Mouse (Mus musculus): Measurements from ENCODE around the gene Chd2. TPM values are rescaled to one million over a fixed set of nuclear protein-coding genes. Genes with fewer than 3 reads are reported as not detected.
"Not testable (repeated sequence)": the region's sequence is repeated elsewhere in the genome, so short reads cannot be mapped to it uniquely, and the experiment has no call there.

Chd2 gene
- polyA plus RNA-seq, 1 experiment from 2014 or later, result 47.8 TPM

DNA sequence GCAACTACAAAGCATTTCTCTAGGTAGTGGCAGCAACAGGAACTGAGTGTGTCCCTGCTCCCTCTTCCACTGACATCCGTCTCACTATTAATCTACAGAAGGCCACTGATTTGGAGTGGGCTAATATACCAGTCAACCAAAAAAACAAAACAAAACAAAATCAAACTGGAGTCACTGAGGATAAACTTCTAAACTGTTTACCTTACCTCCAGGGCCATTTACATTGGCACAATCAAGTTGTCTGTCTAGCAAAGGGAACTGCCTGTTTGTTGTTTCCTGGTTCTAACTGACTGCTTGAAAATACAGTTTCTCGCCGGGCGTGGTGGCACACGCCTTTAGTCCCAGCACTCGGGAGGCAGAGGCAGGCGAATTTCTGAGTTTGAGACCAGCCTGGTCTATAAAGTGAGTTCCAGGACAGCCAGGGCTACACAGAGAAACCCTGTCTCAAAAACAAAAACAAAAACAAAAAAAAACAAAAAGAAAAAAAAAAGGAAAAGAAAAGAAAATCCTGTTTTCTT lies 13.2 kb downstream of the Chd2 start:
- not testable (repeated sequence) for ATAC-seq (replicated peaks; ENCODE audit: insufficient number of reproducible peaks, low FRiP score, low TSS enrichment, low read depth); DNase-seq (ENCODE audit: low spot score); H3K9ac ChIP-seq (replicated peaks; ENCODE audit: low read length); H3K4me1 ChIP-seq (ENCODE audit: control insufficient read depth, insufficient read depth, low read length); H3K27ac ChIP-seq (replicated peaks; ENCODE audit: low read depth, low read length); H3K4me2 ChIP-seq (ENCODE audit: low read depth, low read length); H3K9me3 ChIP-seq (replicated peaks; ENCODE audit: control insufficient read depth, low read length); H3K4me3 ChIP-seq (ENCODE audit: low read depth, low read length); H3K36me3 ChIP-seq (replicated peaks; ENCODE audit: control insufficient read depth, insufficient read depth, low read depth, low read length); H3K27me3 ChIP-seq (ENCODE audit: control insufficient read depth, insufficient read depth, low read length)
- WGBS, result 93% methylated on average over 7 of the region's 7 CpGs

DNA sequence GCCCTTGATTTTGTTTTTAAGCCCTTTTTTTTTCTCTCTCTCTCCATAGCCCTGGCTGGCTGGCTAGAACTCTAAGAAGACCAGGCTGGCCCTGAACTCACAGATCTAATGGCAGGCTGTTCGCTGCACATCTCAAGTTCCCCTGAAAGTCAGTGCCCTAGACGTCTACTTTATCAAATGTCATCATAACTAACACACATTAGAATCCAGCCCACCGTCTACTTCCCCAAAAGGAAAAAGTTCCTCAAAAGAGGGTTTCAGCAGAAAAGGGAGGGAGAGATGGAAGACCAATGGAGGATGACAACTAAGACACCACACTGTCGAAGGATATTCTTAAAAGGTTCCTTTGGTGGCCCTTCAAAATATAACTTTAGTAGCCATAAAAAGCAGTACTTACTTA lies 14.4 kb downstream of the Chd2 start:
- Histone ChIP-seq H3K4me3 (ENCODE audit: low read depth, low read length) (no peak overlapping the region), H3K9me3 (replicated peaks; ENCODE audit: control insufficient read depth, low read length) (no peaks in the 10 kb centered on the region), H3K27ac (replicated peaks; ENCODE audit: low read depth, low read length) (no peak overlapping the region), H3K4me2 (ENCODE audit: low read depth, low read length) (no peak overlapping the region), H3K4me1 (ENCODE audit: control insufficient read depth, insufficient read depth, low read length) (no peaks in the 10 kb centered on the region), H3K27me3 (ENCODE audit: control insufficient read depth, insufficient read depth, low read length) (no peaks in the 10 kb centered on the region), H3K36me3 (replicated peaks; ENCODE audit: control insufficient read depth, insufficient read depth, low read depth, low read length) (no peaks in the 10 kb centered on the region), H3K9ac (replicated peaks; ENCODE audit: low read length) (no peak overlapping the region)
- ATAC-seq (replicated peaks; ENCODE audit: insufficient number of reproducible peaks, low FRiP score, low TSS enrichment, low read depth) (no peak), DNase-seq (ENCODE audit: low spot score) (no peak)
- WGBS, result 85% methylated on average over 4 of the region's 4 CpGs

DNA sequence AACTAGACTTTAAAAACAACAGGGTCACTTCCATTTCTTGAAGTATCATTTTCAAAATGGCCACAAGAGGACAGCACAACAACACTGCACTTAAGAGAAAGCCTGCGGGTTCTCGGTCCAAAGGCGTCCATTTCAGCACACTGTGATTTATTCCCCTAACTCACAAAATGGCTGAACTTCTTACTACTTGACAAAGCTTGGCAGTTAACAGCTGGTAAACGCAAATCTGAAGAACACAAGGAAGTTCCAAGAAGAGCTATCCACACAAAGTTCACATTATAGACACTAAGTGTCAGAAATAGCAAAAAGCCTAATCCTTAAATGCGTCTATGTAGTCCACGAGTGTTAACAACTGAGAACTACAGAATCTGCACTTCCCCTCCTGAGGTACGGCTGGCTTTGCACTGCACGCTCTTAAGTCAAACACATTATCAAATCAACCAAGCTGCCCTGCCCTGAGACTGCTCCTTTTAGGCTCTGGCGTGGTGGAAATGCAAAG lies 17.1 kb downstream of the Chd2 start:
- no peaks in the 10 kb centered on the region for H3K36me3 ChIP-seq (replicated peaks; ENCODE audit: control insufficient read depth, insufficient read depth, low read depth, low read length)
- no peak overlapping the region for H3K4me2 ChIP-seq (ENCODE audit: low read depth, low read length)
- H3K27ac ChIP-seq (replicated peaks; ENCODE audit: low read depth, low read length), result peak overlapping the region; percentile 57; the same call in 1 of the 2 replicates
- DNase-seq (ENCODE audit: low spot score) (peak; percentile 83), ATAC-seq (replicated peaks; ENCODE audit: insufficient number of reproducible peaks, low FRiP score, low TSS enrichment, low read depth) (peak; percentile 54; the same call in 1 of the 2 replicates)
- no peaks in the 10 kb centered on the region for H3K4me1 ChIP-seq (ENCODE audit: control insufficient read depth, insufficient read depth, low read length)
- H3K4me3 ChIP-seq (ENCODE audit: low read depth, low read length), result no peak overlapping the region
- H3K9me3 ChIP-seq (replicated peaks; ENCODE audit: control insufficient read depth, low read length), result no peaks in the 10 kb centered on the region
- no peak overlapping the region for H3K9ac ChIP-seq (replicated peaks; ENCODE audit: low read length)
- 47% methylated on average over 9 of the region's 9 CpGs for WGBS
- H3K27me3 ChIP-seq (ENCODE audit: control insufficient read depth, insufficient read depth, low read length), result no peaks in the 10 kb centered on the region

DNA sequence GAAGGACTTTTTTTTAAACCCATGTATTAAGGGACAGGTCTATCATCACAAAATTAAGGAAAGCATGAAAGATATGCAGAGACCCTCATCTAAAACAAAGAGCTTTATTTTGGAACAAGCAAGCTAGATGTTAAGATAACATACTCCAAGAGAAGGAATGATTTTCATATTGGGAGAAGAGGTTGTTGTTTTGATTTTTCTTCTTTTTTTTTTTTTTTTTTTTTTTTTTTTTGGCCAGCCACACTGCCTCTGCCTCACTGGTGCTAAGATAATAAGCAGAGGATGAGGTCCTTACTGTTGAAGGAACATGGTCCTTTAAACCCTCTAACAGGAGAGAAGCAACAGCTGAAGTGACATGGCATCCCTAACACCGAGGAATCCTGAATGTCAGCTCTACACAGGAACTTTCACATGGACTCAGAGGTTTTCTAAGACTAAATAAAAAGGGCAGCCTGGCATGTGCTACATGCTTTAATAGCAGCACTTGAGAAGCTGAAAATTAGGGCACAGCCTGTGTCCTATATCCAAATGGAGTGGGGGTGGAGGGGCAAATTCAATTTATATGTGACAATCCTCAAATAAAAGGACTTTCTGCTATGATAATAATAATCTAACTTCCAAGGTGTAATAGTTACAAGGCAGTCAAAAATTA lies 17.9 kb downstream of the Chd2 start:
- no peaks in the 10 kb centered on the region for H3K27me3 ChIP-seq (ENCODE audit: control insufficient read depth, insufficient read depth, low read length)
- 79% methylated on average over 1 of the region's 1 CpGs for WGBS
- no peaks in the 10 kb centered on the region for H3K9me3 ChIP-seq (replicated peaks; ENCODE audit: control insufficient read depth, low read length)
- no peaks in the 10 kb centered on the region for H3K4me1 ChIP-seq (ENCODE audit: control insufficient read depth, insufficient read depth, low read length)
- ATAC-seq (replicated peaks; ENCODE audit: insufficient number of reproducible peaks, low FRiP score, low TSS enrichment, low read depth) (no peak), DNase-seq (ENCODE audit: low spot score) (no peak)
- no peak overlapping the region for H3K27ac ChIP-seq (replicated peaks; ENCODE audit: low read depth, low read length)
- no peak overlapping the region for H3K4me2 ChIP-seq (ENCODE audit: low read depth, low read length)
- no peaks in the 10 kb centered on the region; the same call in 1 of the 2 replicates for H3K36me3 ChIP-seq (replicated peaks; ENCODE audit: control insufficient read depth, insufficient read depth, low read depth, low read length)
- H3K9ac ChIP-seq (replicated peaks; ENCODE audit: low read length), result no peak overlapping the region
- H3K4me3 ChIP-seq (ENCODE audit: low read depth, low read length), result no peak overlapping the region

DNA sequence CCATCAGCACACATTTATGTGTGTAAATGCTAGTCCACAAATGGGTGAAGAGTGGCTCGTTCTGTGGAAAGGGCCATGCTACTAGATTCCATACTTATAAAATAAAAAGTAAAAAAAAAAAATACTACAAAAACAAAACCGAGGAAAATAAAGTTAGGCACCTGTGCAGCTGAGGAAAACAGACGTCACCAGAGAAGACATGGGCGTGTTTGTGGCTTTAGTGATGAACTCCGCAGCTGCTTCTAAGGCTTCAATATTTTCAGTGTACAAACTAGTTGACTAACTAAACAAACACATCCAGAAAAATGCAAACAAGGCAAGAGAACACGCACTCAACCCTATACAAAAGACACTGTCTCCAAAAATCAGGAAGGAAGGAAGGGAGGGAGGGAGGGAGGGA lies 18.4 kb downstream of the Chd2 start:
- H3K27ac ChIP-seq (replicated peaks; ENCODE audit: low read depth, low read length), result no peak overlapping the region
- H3K9me3 ChIP-seq (replicated peaks; ENCODE audit: control insufficient read depth, low read length), result no peaks in the 10 kb centered on the region
- H3K4me3 ChIP-seq (ENCODE audit: low read depth, low read length), result no peak overlapping the region
- no peak for DNase-seq (ENCODE audit: low spot score)
- no peaks in the 10 kb centered on the region for H3K4me1 ChIP-seq (ENCODE audit: control insufficient read depth, insufficient read depth, low read length)
- 93% methylated on average over 6 of the region's 6 CpGs for WGBS
- no peak for ATAC-seq (replicated peaks; ENCODE audit: insufficient number of reproducible peaks, low FRiP score, low TSS enrichment, low read depth)
- no peaks in the 10 kb centered on the region for H3K27me3 ChIP-seq (ENCODE audit: control insufficient read depth, insufficient read depth, low read length)
- no peak overlapping the region for H3K9ac ChIP-seq (replicated peaks; ENCODE audit: low read length)
- no peak overlapping the region for H3K4me2 ChIP-seq (ENCODE audit: low read depth, low read length)
- H3K36me3 ChIP-seq (replicated peaks; ENCODE audit: control insufficient read depth, insufficient read depth, low read depth, low read length), result no peaks in the 10 kb centered on the region; the same call in 1 of the 2 replicates

DNA sequence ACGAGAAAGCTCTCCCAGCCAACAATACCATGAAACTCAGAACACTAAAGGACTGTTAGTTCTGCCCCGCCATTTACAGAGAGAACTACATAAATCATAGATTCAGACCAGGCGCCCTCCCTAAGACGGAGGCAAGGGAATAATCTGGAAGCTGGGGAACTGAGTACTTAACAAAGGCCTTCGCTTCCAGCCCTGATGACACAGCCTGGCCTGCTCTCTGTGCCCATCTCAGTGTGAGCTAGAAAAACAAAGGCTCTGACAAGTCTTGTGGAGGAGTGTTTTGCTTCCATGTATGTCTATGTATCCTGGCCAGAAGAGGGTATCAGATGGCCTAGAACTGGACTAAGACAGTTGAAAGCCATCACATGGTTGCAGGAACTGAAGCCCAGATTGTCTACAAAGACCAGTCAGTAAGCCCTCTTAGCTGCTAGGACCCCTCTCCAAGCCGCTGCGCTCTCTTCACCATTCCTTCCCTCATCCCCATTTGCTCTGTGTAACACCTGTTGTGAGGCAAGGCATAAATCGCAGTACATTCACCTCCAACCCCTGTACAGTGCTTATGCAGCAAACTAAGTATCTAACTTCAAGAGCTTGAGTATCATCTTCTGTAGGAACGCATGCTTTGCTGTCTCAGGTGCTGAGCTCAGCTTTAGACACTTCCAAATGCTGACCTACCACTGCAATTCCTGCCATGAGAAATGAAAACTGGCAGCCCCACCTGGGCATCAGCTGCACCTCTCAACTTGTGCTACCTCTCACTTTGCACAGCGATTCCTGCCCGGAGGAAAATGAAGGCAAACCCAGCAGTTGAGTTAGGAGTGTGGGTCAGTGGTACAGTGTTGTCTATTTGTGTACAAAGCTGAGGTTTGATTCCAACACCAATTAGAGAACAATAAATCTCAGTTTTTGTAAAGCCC lies 20.1 kb downstream of the Chd2 start:
- Histone ChIP-seq H3K36me3 (replicated peaks; ENCODE audit: control insufficient read depth, insufficient read depth, low read depth, low read length) (peaks cover 2% of the 10 kb centered on the region; the same call in 1 of the 2 replicates), H3K9ac (replicated peaks; ENCODE audit: low read length) (no peak overlapping the region), H3K27ac (replicated peaks; ENCODE audit: low read depth, low read length) (no peak overlapping the region), H3K9me3 (replicated peaks; ENCODE audit: control insufficient read depth, low read length) (no peaks in the 10 kb centered on the region), H3K4me1 (ENCODE audit: control insufficient read depth, insufficient read depth, low read length) (no peaks in the 10 kb centered on the region), H3K4me3 (ENCODE audit: low read depth, low read length) (no peak overlapping the region), H3K27me3 (ENCODE audit: control insufficient read depth, insufficient read depth, low read length) (no peaks in the 10 kb centered on the region), H3K4me2 (ENCODE audit: low read depth, low read length) (no peak overlapping the region)
- DNase-seq (ENCODE audit: low spot score), result no peak
- 93% methylated on average over 11 of the region's 11 CpGs for WGBS
- no peak for ATAC-seq (replicated peaks; ENCODE audit: insufficient number of reproducible peaks, low FRiP score, low TSS enrichment, low read depth)

DNA sequence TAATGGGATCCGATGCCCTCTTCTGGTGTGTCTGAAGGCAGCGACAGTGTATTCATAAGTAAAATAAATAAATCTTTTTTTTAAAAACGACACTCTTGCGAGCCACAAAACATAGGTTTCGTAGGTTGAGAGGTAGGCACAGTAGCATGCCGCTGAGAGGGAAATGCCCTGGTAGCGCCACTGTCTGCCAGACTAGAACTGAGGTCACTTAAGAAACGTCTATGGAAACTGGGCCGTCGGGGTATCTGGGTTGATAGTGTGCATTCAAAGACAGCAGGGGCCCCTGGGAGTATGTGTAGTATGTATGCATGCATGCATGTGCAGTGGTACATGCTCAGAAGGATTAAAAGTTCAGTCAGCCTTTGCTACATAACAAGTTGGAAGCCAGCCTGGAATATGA lies 21.4 kb downstream of the Chd2 start:
- Histone ChIP-seq H3K9me3 (replicated peaks; ENCODE audit: control insufficient read depth, low read length) (no peaks in the 10 kb centered on the region), H3K36me3 (replicated peaks; ENCODE audit: control insufficient read depth, insufficient read depth, low read depth, low read length) (peaks cover 2% of the 10 kb centered on the region; the same call in 1 of the 2 replicates), H3K9ac (replicated peaks; ENCODE audit: low read length) (no peak overlapping the region), H3K27me3 (ENCODE audit: control insufficient read depth, insufficient read depth, low read length) (no peaks in the 10 kb centered on the region), H3K4me2 (ENCODE audit: low read depth, low read length) (no peak overlapping the region), H3K4me1 (ENCODE audit: control insufficient read depth, insufficient read depth, low read length) (no peaks in the 10 kb centered on the region), H3K4me3 (ENCODE audit: low read depth, low read length) (no peak overlapping the region), H3K27ac (replicated peaks; ENCODE audit: low read depth, low read length) (no peak overlapping the region)
- DNase-seq (ENCODE audit: low spot score) (no peak), ATAC-seq (replicated peaks; ENCODE audit: insufficient number of reproducible peaks, low FRiP score, low TSS enrichment, low read depth) (no peak)
- 91% methylated on average over 10 of the region's 10 CpGs for WGBS
